Mouse (Mus musculus) mouse trophoblast stem cell (cell line): Measurements from ENCODE around the gene Spaca6.

ENCODE experiments used
- in situ Hi-C, 2 experiments: fragments of 300-500 bp; cut with MseI, MboI; formaldehyde crosslinking; loops; 2 replicates in 1 of 2; 3 replicates in 1 of 2; pipeline ENCODE4 v1.15.1; 2025

Spaca6 gene

DNA sequence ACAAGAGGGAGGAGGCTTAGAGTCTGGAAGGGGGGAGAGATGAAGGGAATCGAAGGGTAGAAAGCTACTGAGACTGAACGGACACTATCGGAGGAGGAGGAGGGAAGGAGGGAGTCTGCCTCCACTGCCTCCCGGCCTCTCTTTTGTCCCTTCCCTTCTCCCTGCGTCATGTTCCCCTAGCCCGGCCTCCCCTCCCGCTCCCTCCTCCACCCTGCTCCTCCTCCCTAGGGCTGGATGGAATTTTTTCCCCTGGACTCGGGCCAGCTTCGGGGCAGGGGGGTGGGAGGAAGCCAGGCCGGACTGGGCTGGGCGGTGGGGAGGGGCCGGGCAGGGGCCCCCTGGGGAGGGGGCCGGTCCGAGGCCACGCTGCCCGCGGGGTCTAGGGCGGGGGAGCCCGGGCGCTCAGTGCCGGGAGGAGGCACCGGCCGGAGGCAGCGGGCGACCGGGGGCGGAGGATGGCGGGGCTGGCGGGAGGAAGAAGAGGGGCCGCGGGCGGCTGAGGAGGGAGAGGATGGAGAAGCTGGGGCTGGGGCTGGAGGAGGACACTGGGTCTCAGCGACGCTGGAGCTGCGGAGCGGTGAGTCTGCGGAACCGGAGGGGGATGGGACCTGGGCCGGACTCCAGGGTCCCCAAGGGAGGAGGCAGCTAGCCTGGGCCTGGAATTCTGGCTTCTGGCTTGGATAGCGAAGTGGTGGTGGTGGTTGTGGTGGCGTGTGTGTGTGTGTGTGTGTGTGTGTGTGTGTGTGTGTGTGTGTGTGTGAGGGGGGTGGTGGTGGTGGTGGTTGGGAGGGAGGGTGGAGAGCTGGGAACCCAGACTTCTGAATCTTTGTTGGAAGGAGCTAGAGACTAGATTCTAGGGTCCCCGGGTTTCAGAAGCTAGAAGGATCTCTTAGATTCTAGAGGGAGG is at the start of gene Spaca6:
Spaca6 (plus strand) TSS at position 408 of the 907 bp plus-strand sequence.
- in situ Hi-C loops: no loop called here

DNA sequence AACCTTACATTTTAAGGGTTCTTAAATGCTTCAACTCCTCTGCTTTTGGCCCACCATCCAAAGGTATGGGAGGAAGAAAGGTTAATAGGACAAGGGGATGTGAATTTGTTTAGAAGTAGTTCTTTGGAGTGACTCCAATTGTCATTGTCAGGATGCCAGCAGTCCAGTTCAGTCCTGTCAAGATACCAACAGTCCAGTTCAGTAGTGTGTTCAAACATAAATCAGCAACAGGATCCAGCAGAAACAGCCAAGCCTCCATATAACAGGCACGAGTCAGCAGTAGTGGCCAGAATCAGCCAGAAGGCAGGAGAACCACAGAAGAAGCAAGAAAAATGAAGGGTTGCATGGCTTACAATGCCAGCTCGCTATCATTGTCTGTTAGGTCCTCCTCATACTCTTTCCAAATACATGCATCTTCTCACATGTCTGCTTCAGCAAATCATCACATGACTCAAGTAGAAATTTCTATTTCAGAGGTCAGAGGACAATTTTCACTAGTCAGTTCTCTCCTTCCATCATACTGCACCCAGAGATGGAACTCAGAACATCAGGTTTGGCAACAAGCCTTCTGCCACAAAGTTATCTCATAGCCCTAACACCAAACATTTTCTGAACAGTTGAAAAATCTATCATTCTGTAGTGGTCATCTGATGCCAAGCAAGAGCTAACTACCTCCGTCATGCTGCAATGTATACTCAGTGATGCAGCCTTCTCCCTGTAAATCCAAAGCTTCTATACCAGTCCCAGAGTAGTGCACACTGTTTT is 35.9 kb upstream of the Spaca6 start:
- in situ Hi-C loops: no loop called here

DNA sequence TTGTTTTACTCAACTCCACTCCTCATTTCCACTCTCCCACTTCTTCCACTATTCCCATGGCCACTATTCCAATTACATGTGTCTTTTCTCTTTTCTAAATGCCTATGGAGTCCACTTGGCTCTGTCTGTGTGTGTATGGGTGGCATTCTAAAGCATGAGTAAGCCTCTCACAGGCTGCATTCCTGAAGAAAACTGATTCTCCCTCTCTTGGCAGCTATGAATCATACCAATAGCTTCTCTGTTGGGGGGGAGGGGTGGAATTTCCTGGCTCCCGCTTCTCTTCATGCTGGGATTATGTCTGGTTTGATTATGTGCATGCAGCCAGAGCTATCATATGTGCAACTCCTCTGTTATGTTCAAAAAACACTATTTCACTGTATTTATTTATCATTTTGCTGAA is 34.4 kb upstream of the Spaca6 start:
- in situ Hi-C loops: no loop called here

DNA sequence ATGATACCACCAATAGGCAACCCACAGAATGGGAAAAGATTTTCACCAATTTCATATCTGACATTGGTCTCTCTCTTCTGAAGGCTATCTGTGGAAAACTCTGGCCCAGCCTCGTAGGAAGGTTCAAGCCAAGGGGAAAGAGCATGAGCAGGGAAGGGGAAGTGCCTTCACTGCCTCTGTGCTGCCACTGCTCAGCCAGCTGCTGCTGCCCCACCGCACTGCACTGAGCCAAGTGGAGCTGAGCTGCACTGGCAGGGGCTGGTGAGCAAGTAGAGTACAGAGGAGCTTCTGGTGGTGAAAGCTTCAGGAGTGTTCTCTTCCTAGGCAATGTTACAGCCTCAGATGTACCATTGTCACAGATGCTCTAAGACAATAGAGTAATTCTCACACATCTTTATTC is 31.4 kb upstream of the Spaca6 start:
- in situ Hi-C loops: no loop called here

DNA sequence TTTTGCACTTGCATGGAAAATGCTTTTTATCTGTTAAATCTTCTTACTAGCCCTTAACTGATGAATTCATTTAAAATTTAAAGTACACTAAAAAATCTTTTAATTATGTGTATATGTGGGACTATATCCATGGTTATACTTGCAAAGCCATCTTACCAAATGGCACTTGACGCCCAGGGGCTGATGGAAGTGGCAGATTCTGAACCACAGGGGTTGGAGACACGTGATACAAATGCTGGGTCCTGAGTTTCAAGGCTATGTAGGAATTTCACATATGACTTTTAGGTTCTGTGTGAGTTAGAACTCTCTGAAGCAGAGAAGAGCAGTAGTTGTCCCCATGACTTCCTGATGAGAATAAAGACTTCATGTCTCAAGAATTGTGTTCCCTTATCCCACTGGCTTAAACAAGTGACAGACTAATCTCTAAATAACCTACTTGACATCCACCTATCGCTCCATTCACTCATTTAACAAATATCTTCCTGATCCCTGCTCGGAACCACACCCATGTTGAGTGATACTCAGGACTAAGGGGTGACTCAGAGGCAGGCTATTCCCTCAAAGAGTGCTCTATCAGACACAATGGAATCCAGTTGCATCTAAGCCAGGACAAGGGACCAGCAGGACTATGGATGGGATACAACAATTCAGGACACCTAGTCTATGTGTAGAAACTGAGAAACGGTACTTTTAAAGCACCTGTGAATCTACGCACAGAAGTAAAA is 3.2 kb upstream of the Spaca6 start:
- in situ Hi-C loops: no loop called here

DNA sequence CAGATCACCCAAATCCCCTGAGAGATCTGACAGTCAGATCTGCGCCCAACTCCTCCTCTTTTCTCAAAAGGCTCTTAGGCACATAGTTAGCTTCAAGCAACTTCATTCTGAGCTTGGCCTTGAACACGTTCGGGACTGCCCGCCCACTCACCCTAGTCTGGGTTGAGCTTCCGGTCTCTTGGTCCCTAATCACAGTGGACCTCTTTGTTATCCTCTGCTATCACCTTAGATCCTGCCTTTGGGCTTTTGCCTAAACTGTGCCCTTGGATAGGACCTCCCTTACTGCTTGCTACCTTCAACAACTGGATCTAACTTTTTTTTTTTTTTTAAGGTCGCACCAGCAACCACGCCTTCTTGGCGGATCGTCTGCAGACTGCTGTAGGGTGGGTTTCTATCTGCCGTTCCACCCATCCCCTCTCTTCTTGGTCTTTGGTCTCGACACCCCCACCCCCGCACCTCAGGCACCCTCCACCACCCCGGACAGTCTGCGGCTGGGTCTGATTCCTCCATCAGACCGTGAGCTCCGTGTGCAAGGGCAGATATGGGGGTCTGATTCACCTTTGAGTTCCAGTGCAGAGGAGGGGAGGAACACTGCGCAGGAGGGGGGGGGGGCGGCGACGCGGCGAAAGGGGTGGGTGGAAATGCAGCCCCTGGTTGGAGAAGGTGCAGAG is 902 bp upstream of the Spaca6 start:
- in situ Hi-C loops: no loop called here

DNA sequence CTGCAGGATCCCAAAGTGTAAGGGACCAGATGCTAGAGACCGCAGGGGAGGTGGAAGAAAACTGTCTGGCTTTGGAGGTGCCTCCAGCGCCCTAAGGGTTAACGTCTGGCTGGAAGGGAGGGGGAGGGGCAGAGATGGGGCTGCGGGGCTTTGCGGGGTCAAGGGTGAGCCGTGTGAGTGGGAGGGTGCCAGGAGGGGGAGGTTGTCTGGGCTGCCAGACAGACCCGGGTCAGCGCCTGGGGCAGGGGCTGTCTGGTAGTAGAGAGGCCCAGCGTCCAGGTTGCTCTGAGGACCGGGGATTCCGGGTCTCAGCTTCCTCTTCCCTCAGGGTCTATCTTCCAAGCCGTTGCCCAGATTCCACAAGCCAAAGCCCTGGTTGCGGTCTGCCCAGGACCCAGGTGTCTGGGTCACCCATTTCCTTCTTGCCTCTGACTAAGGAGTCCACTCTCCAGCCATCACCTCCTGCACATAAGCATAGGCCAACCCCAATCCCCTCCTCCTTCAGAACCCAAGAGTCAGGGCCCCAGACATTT is 766 bp downstream of the Spaca6 start:
- in situ Hi-C loops: no loop called here

DNA sequence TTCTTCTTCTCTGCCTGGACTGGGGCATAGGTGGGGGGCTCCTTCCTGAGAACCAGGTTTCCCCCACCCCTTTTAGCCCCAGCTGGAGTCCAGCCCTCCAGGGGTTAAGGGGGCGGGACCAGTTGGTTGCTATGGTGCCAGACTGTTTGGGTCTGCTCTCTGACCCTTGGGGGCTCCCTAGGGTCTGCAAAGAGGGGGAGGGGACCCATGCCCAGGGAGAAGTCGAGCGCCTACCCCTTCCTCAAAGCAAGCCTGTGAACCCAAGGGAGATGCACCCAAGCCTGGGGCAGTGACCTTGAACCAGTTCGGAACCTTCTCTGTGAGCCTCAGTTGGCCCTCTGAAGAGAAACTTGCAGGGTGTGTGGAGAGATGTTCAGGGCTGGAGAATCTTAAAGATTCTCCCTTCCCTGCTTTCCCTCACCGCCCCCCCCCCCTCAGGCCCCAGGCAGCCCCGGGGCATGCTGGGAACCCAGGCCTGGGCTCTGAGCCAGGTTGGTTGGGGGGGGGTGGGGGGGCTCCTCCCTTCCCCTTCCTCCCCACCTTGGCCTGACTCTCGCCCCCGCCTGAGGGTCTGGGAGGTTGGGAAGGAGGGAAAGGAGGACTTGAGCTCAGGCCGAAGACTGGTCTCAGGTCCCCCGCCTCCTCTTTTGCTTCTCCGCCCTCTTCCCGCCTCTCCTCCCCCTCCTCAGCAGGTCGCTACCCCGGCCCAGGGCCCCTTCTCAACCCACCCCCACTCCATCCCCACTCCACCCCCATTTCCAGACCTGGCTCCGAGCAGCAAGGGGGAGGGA is 1.4 kb downstream of the Spaca6 start:
- in situ Hi-C loops: no loop called here

DNA sequence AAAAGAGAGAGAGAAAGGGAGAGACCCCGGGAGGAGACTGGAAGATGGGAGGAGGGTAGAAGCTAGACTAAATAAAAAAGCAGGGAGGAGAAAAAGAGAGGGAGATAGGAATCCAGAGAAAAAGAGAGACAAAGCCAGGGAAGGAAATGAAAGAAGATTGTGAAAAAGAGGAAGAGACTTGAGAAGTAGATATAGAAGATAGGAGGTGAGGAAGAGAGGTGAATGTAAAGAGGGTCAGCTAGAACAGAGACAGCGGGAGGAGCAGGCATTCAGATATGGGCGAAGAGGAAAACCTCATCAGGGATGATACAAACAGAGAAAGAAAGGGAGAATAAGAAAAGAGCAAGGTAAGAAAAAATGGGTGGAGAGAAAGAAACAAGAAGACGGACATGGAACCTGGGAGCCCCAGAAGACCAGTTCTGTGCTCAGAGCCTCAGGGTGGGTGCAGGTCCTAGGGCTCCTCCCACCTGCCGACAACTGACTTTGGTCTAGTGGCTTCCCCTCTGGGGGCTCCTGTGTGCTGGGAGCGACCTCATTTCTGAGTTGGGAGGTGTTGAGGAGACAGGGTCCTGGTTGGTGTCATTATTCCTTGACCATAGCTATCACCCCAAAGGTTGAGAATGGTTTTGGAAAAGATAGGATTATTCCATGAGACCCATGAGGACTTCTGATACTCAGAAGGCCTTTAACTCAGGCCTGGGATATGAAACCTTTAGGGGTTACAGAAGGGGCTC is 2.3 kb downstream of the Spaca6 start:
- in situ Hi-C loops: no loop called here

DNA sequence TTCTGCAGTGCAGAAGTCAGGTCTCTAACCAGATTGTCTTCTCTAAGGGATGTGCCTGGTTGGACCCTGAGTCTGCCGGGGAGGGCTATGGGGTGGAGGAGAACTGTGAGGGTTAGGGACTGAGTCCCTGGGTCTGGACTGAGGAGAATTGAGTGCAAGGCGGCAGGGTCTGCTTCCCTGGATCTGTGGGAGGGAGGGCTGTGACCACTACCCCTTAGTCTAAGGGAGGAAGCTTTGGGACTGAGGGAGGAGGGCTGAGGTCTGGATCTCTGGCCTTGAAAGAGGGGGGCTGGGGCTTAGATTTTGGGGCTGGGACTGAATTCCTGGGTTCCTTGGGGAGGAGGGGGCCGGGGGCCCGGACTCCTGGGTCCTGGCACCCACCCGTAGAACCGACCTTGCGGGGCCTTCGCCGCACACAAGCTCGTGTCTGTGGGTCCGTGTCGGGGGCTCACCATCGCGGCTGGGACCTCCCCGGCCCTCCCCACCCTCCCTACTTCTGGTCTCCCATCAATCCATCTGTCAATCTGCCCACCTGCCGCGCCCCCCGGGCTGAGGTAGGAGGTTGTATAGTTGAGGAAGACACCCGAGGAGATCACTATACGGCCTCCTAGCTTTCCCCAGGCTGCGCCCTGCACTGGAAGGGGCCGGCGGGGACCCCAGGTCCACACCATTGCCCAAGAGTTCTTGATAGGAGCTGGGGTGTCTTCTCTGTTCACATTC is 3.0 kb downstream of the Spaca6 start:
- in situ Hi-C loops: no loop called here

DNA sequence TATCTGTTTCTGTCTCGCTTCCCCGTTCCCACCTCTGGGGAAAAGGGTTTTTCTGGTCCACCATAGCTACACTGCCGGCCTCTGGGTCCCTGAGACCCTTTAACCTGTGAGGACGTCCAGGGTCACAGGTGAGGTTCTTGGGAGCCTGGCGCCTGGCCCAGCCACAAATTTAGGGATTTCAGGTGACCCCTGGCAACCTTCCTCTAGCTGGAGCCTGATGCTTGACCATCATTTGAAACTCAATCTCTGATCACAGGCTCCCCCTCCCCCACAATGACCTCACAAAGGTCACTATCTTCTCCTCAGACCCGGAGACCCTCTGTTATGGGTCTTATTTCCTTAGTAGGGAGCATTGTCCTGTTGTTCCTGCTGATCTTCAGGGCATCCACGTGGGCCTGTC is 3.8 kb downstream of the Spaca6 start:
- in situ Hi-C loops: no loop called here

DNA sequence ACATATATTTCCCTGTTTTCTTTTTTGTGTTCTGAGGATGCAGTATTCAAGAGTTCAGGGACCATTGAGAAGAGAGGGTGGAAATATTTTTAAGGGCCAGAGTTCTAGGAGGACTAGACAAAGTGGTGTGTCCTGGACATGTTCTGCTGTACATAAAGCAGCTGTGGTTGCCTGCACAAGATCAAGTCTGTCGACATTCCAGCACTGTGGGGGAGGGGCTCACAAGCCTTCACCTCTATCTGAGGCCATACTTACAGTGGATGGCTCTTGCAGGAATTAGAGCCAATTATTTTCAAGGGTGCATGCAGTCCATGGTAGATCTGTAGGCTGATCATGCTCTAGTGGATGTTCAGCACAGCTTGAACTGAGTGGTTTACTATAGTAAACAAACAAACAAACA is 7.9 kb downstream of the Spaca6 start:
- in situ Hi-C loops: no loop called here

DNA sequence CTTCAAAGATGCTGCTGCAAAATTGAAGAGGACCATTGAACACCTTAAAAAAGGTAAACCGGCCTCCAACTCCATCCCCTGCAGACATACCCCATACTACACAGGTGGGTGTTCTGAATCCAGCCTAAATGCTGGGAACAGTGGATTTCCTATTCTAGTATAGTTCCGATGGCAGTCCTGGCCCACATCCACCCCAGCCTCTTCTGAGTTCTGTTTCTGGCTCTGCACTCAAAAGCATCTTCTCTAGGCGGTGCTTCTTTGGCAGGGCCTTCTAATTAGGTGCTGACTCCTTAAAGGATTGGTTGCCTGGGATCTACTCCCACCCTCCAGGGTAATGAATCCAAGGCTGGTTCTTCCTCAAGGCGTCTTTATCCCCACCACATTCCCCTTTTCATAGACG is 9.1 kb downstream of the Spaca6 start:
- in situ Hi-C loops: no loop called here

DNA sequence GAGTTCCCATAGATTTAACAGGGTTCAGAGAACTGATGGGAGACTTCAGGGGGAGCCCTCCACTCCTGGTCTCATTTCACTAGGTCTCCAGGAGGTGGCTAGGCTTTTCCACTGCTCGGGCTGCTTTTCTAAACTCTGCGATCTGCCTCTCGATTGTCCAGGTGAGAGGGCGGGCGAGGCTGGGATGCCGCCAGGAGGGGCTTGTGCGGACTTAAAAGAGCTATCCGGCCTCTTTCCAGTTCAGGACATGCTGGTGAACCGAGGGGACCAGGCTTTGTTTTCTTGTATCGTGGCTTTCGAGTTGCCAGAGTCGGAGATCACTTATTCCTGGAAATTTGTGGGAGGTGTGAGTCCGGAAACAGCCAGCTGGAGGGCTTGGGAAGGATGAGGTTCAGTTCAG is 10.5 kb downstream of the Spaca6 start:
- in situ Hi-C loops: no loop called here

DNA sequence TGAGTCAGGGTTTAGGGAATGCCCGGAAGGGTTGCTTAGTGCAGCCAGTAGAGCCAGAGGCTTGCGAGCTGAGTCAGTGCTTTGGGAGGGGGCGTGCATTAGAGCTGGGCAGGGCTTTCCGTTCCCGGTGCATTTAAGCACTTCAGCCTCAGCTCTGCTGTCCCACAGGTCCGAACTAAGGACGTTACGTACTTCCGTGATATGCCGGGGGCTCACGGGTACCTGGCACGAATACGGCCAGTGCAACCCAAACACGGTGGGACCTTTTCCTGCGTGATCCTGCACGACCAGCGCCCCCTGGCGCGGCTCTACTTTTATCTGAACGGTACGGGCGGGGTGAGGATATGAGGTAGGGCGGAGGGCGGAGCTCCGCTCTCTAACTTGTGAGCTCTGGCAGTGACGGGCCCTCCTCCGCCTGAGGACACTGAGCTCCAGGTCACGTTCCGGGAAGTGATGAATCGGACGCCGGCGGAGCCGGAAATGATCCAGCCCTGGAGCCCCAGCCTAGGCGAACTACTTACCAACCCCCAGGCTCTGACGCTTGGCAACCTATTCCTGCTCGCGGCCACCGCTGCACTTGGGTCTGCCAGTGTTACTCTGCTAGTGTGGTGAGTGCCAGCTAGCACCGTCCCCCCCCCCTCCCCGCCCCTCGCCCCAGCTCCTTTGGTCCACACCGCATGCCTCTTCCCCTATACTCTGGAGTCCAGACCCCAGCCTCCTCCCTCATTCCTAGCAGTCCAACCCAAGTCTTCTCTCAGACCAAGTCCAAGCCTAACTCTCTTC is 11.2 kb downstream of the Spaca6 start:
- in situ Hi-C loops: no loop called here

DNA sequence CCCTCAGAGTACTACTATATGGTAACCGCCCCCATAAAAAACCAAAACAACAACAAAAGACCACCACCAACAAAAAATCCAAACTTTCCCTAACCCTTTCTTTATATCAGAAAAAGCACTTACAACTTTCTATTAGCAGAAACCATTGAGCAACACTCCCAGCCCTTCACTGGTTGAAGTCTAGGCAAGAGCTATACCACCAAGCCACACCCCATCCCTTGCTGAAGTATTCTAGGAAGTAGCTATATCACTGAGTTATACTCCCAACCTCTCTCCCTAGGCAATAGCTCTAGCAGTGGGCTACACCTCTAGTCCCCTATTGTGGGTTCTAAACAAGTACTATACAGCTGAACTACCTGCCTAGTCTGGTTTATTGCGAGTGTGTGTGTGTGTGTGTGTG is 12.3 kb downstream of the Spaca6 start:
- in situ Hi-C loops: no loop called here

DNA sequence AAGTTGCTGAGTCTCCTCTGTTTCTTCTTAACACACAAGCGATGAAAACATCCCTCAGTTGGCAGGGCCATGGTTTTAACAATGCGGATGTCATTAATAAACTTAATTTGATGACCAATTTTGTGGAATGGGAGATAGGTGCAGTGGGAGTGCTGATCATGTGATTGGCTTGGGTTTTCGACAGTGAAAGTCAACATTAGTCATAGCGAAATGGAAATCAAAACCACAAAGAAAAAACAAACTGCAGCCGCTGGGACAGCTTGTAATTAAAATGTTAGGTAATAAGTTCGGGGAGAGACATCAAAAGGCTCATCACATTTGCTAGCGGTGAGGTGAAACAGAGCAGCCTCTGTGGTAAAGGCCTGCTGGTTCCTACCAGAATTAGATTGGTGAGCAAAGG is 13.8 kb downstream of the Spaca6 start:
- in situ Hi-C loops: no loop called here

DNA sequence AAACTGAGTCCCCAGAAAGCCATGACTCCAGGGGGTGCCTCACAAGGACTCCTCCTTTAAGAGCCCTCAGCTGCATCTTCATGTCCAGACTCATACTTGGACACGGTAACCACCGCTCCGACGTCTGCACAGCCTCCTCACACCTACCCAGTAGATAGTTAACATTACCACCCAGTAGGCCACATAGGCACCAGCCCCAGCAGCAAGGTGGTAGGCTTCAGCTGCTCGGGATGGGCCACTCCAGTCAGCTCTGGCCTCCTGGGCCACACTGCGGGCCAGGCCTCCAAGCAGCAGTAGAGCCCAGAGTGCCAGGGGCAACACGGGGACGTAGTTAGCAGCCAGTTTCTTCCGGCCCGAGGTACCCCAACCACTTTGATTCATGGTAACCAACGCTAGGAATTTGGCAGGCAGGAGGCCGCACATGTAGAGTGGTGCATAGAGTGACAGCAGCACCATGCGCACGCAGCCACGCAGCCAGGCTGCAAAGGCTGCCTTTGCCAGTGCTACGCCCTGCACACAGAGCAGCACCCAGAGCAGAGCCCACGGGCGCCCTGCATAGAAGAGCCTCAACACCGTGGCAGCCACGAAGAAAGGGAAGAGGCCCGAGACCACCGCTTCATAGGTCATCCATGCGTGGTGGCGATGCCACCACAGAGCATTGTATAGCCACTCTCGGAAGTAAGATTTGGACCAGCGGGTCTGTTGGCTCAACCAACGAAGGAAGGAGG is 16.7 kb downstream of the Spaca6 start:
- in situ Hi-C loops: no loop called here
